Mouse (Mus musculus) lung, postnatal 0 days (tissue): Measurements from ENCODE around the gene Tyw3.

Source experiments
- CTCF ChIP-seq: IDR thresholded peaks from 2 replicates; pipeline ENCODE4 v1.5.1; 2016; ENCODE audit warnings: antibody characterized with exemption, mild to moderate bottlenecking
- EP300 ChIP-seq: IDR thresholded peaks from 2 replicates; pipeline ENCODE4 v1.6.1; 2016; ENCODE audit warnings: antibody characterized with exemption, mild to moderate bottlenecking, control low read depth

DNA sequence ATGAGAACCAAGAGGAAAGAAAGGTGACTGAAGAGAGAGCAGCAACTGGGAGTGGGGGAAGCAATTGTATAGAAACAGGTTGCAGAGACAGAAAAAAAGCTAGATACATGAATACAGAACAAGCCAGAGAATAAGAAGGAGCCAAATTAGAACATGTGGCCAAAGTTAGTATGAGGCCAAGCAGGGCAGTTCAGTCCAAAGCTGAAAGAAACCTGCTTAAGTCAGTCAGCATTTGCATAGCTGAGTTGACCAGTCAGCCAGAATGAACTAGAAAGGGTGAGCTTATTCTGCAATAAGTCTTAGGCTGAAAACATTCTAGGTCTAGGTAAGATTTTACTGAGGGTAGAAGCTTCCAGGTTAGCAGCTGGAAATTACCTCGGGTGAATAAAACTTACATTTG is 11.0 kb upstream of the Tyw3 start:
- TF ChIP-seq EP300 (no peak), CTCF (no peak)
